Mouse (Mus musculus) thymus, postnatal 14 days (tissue): ENCODE measurements around the gene Polr2e.

Experiments
- DNase-seq: peaks from one replicate; pipeline ENCODE4 v3.0.0; 2021

The Polr2e gene

DNA sequence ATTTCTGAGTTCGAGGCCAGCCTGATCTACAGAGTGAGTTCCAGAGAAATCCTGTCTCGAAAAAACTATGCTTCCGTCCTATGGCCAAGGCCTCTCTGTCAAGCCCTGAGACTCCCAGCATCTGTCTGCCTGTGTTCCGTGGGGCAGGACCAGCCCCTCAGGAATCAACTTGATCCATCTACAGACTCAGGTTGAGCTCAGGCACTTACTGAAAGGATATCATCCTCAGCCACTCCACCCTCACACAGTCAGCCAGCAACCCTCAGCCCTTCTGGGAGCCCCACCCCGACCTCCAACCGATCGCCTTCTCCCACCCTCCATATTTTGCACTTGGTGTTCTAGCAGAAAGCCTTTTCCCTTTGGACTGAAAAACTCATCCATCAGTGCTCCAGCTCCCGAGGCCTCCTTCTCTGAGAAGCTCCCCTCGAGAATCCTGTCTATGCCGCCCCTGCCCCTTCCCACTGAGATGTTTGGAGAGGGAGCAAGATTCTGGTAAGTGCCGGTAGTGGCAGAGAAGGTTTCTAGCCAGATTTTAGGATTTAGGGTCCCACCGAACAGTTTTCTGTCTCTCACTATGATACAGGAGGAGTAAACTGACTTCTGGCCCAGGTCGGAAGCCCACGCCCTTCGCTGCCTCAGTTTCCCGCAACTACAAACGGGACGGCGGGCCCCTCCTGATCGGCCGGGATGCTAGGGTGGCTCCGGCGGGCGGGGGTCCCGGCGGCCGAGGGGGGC, 51.7 kb downstream of the Polr2e start:
- DNase-seq = peak; percentile 27

DNA sequence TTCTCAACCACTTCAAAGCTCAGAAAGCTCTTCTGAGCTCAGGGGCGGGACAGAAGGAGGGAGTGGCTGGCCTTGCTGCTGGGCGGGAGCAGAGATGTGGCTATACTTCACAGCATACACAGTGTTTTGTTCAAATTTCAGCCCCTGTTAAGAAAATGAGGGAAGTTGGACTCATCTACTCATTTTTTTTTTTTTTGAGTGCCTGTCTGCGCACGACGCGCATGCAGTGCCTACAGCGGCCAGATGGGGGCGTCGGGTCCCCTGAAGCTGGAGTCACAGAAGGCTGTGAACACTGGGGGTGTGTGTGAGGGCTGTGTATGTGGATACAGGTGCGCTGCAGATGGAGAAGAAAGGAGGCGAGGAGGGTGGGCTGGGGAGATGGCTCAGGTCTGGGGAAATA, 52.6 kb downstream of the Polr2e start:
- DNase-seq = peak; percentile 94

DNA sequence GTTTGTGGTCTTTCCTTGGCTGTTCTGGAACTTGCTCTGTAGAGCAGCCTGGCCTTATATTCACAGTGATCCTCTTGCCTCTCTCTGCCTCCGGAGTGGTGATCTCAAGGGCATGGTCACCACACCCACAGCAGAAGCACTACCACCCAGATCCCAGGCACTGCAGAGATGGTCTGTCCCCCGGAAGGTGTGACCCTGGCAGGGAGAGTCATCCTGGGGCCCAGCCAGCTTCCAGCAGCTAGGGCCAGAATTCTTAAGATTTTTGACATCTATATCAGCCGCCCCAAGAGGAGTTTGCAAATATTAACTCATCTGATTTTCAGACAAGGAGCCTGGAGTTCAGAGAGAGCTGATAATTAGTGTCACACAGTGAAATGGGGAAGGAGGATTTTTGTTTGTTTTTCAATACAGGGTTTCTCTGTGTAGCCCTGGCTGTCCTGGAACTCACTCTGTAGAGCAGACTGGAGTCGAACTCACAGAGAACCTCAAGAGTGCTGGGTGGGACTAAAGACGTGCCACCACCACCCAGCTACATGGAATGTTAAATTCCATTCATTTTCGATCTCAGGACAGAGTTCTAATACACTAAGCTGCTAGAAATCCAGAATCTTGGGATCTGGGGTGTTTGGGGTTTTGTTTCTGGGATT, 53.2 kb downstream of the Polr2e start:
- DNase-seq = peak; percentile 34
